Mouse (Mus musculus) hindlimb bud, embryonic 11.5 days (tissue): Measurements from ENCODE around the gene Lipa.

Source experiments
- DNase-seq: peaks from one replicate; pipeline ENCODE4 v3.0.0-alpha.2; 2012; ENCODE audit warnings: low read depth, low spot score; ENCODE audit errors: extremely low spot score

Gene Lipa

GRCm38 (mm10) chr19:34523106-34523725 lies 4.1 kb downstream of the Lipa start:
- no peak for DNase-seq

- no peak for DNase-seq
Observed at GRCm38 (mm10) chr19:34521978-34522377, 5.3 kb downstream of the Lipa start.

GRCm38 (mm10) chr19:34521361-34521760 lies 5.9 kb downstream of the Lipa start:
- DNase-seq, result no peak

- DNase-seq, result no peak
Observed at GRCm38 (mm10) chr19:34520051-34520450, 7.2 kb downstream of the Lipa start.

GRCm38 (mm10) chr19:34519646-34520045 lies 7.6 kb downstream of the Lipa start:
- no peak for DNase-seq

- DNase-seq, result no peak
Observed at GRCm38 (mm10) chr19:34518786-34519185, 8.5 kb downstream of the Lipa start.

GRCm38 (mm10) chr19:34517812-34518594 lies 9.3 kb downstream of the Lipa start:
- DNase-seq, result no peak

GRCm38 (mm10) chr19:34517197-34517596 lies 10.1 kb downstream of the Lipa start:
- DNase-seq, result no peak

- DNase-seq, result no peak
Observed at GRCm38 (mm10) chr19:34516346-34516745, 10.9 kb downstream of the Lipa start.

GRCm38 (mm10) chr19:34515681-34516080 lies 11.6 kb downstream of the Lipa start:
- DNase-seq, result no peak

- no peak for DNase-seq
Observed at GRCm38 (mm10) chr19:34511528-34511927, 15.7 kb downstream of the Lipa start.

GRCm38 (mm10) chr19:34510717-34511116 lies 16.6 kb downstream of the Lipa start:
- DNase-seq, result no peak

GRCm38 (mm10) chr19:34505161-34505721 lies 22.0 kb downstream of the Lipa start:
- DNase-seq, result no peak

GRCm38 (mm10) chr19:34500763-34501162 lies 26.5 kb downstream of the Lipa start:
- DNase-seq, result peak; percentile 24

- DNase-seq, result no peak
Observed at GRCm38 (mm10) chr19:34496353-34496752, 30.9 kb downstream of the Lipa start.

- no peak for DNase-seq
Observed at GRCm38 (mm10) chr19:34493859-34494258, 33.4 kb downstream of the Lipa start.

GRCm38 (mm10) chr19:34483547-34483946 lies 43.7 kb downstream of the Lipa start:
- peak; percentile 57 for DNase-seq

- DNase-seq, result no peak
Observed at GRCm38 (mm10) chr19:34474991-34475971, 52.0 kb downstream of the Lipa start, which contains the start of gene Ch25h. Gene Ch25h (minus strand): TSS chr19:34475164.

- no peak for DNase-seq
Observed at GRCm38 (mm10) chr19:34474228-34474990, 52.9 kb downstream of the Lipa start.

- DNase-seq, result no peak
Observed at GRCm38 (mm10) chr19:34471703-34472102, 55.6 kb downstream of the Lipa start.
